Mouse (Mus musculus): ENCODE data around the gene Pnma1. TPM values are rescaled to one million over a fixed set of nuclear protein-coding genes. Genes with fewer than 3 reads are reported as not detected.

Pnma1 gene
- polyA plus RNA-seq, 1 experiment, result 0.11 TPM

- TF ChIP-seq GATA1 (IDR thresholded peaks at IDR 0.05; ENCODE audit: low read length), result no peak
These were observed 1.7 kb upstream of the Pnma1 start for GRCm38 (mm10) chr12:84149971-84150370.

DNA sequence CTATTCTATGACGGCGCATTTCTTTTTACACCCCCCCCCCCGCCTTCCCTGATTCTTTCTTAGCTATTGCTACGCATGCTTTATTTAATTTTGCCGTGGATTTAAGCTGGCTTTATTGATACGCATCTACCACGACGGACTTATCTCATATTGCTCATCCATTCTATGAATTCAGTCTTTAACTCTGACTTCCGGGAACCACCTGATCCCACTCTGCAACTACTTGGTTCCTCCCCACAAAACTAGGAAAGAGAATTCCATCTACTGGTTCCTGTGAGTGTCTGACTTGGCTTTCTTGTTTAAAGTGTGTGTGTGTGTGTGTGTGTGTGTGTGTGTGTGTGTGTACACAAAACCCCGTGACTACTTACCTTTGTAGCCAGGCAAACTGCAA, 328 bp upstream of the Pnma1 start:
- TF ChIP-seq GATA1 (IDR thresholded peaks at IDR 0.05; ENCODE audit: low read length), result no peak

DNA sequence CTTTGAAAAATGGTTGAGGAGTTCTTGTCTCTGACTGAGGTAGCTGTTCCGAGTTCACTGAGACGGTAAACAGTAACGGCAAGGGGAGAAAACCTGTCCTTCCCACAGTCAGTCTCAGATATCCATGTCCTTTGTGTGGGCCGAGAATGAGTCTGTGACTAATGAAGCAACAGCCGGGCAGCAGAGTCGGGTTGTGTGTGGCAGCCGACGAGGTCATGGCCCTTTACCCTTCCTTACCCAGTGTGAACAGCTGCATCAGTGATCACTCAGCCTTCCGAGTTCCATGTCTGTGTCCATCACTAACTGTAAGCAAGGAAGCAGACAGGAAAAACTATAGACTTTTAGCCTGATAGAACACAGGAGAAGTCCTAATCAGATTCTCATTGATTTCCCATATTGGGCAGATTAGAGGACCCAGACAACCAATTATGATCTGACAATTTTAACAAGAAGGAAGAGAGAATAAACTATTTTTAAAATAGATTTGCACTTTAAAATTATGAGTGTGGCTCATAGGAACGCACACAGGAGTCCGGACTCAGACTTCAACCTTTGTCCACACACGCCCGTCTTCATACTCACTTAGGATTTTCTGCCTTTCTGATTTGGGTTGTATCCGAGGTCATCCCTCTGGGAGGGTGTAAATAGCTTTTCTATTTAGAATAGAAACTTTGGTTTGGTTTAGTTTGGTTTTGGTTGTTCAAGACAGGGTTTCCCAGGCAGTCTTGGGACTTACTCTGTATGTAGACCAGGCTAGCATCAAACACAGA, 5.8 kb downstream of the Pnma1 start:
- no peak for TF ChIP-seq GATA1 (IDR thresholded peaks at IDR 0.05; ENCODE audit: low read length)

- no peak for TF ChIP-seq GATA1 (IDR thresholded peaks at IDR 0.05; ENCODE audit: low read length)
These were observed 7.0 kb downstream of the Pnma1 start for GRCm38 (mm10) chr12:84141271-84141670.

GRCm38 (mm10) chr12:84140135-84140534, 8.2 kb downstream of the Pnma1 start:
- no peak for TF ChIP-seq GATA1 (IDR thresholded peaks at IDR 0.05; ENCODE audit: low read length)

GRCm38 (mm10) chr12:84137131-84137530, 11.2 kb downstream of the Pnma1 start:
- TF ChIP-seq GATA1 (IDR thresholded peaks at IDR 0.05; ENCODE audit: low read length), result no peak

- no peak for TF ChIP-seq GATA1 (IDR thresholded peaks at IDR 0.05; ENCODE audit: low read length)
These were observed 16.0 kb downstream of the Pnma1 start for GRCm38 (mm10) chr12:84132265-84132664.

DNA sequence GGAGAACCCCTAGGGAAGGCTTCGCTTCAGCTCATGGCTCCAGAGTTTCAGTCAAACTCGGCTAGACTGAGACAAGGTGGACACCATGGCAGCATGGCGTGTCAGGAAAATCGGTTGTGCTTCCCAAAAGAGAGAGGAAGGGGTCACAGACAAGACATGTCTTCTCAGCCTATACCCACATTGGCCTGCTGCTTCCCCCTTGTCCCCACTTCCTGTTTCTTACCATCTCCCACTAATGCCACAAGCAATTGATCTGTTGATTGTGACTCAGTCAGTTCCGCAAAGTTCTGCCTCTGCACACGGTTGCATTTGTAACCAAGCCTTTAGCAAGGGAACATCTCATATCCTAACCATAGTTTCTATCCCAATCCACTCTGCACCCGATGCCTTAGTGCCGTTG, 18.4 kb downstream of the Pnma1 start:
- TF ChIP-seq GATA1 (IDR thresholded peaks at IDR 0.05; ENCODE audit: low read length), result no peak

GRCm38 (mm10) chr12:84128576-84128975, 19.7 kb downstream of the Pnma1 start:
- no peak for TF ChIP-seq GATA1 (IDR thresholded peaks at IDR 0.05; ENCODE audit: low read length)

GRCm38 (mm10) chr12:84126899-84127298, 21.4 kb downstream of the Pnma1 start:
- TF ChIP-seq GATA1 (IDR thresholded peaks at IDR 0.05; ENCODE audit: low read length), result no peak

- TF ChIP-seq GATA1 (IDR thresholded peaks at IDR 0.05; ENCODE audit: low read length), result no peak
These were observed 22.4 kb downstream of the Pnma1 start for GRCm38 (mm10) chr12:84125892-84126291.

DNA sequence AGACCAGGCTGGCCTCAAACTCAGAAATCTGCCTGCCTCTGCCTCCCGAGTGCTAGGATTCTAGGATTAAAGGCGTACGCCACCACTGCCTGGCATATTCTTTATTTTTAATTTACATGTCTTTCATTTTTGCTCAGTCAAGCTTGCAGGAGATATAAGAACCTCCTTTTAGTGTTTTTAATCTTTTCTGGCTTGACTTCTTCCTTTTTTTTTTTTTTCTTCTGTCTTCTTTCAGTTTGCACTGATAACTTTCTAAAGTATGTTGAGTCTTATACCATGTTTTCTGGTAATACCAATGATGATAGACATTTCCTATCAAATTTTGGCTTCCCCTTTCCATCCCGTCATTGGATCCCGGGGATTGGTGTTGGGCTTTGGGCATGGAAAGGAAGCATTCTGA, 28.7 kb downstream of the Pnma1 start:
- no peak for TF ChIP-seq GATA1 (IDR thresholded peaks at IDR 0.05; ENCODE audit: low read length)

DNA sequence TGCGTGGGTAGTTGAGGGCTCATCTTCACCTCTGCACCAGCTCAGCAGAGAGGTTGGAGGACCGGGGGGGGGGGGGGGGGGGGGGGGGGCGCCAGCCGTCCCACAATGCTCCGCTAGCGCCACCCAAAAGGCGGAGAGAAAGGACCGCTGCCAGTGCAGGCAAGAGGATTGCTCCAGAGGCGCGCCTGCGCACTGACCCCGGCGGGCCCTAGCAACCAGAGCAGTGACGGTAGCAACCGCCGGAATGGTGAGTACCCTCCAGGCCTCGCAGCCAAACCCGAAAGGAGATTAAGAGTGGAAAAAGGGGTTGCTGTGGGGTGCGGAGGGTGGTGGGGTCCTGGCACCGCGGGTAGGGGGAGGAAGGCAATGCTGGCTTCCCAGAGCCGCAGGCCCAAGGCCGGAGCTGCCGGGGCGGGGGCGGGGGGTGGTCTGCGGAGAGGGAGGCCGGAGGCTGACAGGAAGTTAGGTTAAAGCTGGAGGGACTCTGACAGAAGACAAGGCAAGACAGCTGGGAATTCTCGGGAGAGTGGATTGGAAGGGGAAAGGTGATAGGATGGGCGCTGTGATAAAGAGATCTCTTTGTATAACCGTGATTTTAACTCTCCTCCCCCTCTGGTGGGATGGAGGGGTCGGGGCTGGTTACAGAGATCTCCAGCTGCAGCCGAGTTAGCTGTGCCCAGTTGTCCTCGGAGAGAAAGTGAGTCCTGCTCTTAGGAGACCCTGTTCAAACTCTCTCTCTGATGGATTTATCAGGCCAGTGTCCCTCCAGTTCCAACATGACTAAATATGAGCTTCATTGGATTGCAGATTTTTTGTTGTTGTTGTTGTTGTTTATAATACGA, 33.9 kb downstream of the Pnma1 start, which contains the start of gene Dnal1:
Gene Dnal1 (plus strand): TSS at position 214 of the 842 bp plus-strand sequence.
- TF ChIP-seq GATA1 (IDR thresholded peaks at IDR 0.05; ENCODE audit: low read length), result no peak

DNA sequence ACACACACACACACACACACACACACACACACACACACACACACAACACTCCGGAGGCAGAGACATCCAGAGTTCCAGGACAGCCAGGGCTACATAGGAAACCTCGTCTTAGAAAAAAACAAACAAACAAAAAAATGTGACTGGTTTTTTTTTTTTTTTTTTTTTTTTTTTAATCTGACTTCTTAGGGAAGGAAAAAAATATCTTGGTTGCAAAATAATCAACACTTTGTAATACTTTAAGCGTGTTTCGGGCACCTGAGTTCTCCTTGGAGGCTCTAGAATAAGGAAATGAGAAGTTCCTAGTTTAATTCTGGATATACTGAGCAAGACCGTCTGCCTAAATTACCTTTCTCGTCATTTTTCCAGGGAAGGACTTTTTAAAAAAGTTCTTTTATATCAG, 34.6 kb downstream of the Pnma1 start:
- no peak for TF ChIP-seq GATA1 (IDR thresholded peaks at IDR 0.05; ENCODE audit: low read length)

DNA sequence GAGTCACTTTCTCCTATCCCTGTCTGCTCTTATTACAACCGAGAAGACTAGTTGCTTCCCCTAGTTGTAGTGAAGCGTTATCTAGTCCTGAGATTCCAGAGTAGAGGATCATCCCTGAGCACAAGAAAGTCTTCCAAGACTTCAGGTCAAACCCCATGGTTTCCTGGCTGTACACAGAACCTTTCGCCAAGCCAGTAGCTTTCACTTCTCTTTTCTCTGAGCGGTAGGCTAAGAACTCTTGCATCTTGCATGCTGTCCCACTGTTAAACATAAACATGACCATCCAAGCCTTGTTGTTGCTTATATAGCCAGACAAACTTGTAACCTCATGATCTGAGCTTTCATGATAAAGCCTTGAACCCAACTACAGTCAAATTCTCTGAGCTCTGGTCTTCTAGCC, 37.5 kb downstream of the Pnma1 start:
- no peak for TF ChIP-seq GATA1 (IDR thresholded peaks at IDR 0.05; ENCODE audit: low read length)

DNA sequence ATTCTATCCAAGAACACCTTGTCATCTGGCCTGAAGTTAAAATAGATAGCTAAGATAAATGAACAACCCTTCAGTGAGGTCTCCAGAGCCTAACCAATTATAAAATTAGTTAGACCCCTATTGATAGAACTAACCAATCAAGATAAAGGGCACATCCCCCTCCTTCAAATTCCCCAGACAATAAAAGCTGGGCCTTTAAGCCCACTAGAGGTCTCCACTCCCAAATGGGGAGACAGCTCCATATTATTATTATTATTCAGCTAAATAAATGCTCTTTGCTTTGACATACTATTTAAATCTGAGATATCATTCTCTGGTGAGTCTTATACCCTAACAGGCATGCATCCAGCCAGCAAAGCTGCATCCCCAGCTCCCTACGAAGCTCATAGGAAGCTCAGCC, 38.4 kb downstream of the Pnma1 start:
- TF ChIP-seq GATA1 (IDR thresholded peaks at IDR 0.05; ENCODE audit: low read length), result no peak

GRCm38 (mm10) chr12:84107692-84108091, 40.6 kb downstream of the Pnma1 start:
- TF ChIP-seq GATA1 (IDR thresholded peaks at IDR 0.05; ENCODE audit: low read length), result no peak
